Mouse (Mus musculus) forebrain, embryonic 16.5 days (tissue): ENCODE results near the gene Fam114a1. TPM values are rescaled to one million over a fixed set of nuclear protein-coding genes. Genes with fewer than 3 reads are reported as not detected.

Experiments used
- ATAC-seq: fragments of 200-750 bp; cut with Nextera tagmentation; 2 replicates; pipeline ENCODE4 v1.8.0; 2017; ENCODE audit warnings: mild to moderate bottlenecking, moderate library complexity
- H3K27ac ChIP-seq: fragments of 300-500 bp; sonication (generic); 2 replicates; pipeline ENCODE4 v1.5.1; 2014; ENCODE audit warnings: low read length, control low read depth
- H3K27me3 ChIP-seq: fragments of 300-500 bp; sonication (generic); replicated peaks from 2 replicates; pipeline ENCODE4 v1.6.1; 2014; ENCODE audit warnings: low read length; ENCODE audit not compliant: control insufficient read depth, insufficient read depth
- H3K36me3 ChIP-seq: fragments of 300-500 bp; sonication (generic); 2 replicates; pipeline ENCODE4 v1.6.1; 2014; ENCODE audit not compliant: control insufficient read depth, insufficient read depth
- H3K4me1 ChIP-seq: fragments of 300-500 bp; sonication (generic); replicated peaks from 2 replicates; pipeline ENCODE4 v1.6.1; 2014; ENCODE audit warnings: low read length; ENCODE audit not compliant: control insufficient read depth, insufficient read depth
- H3K4me2 ChIP-seq: fragments of 300-500 bp; sonication (generic); 2 replicates; pipeline ENCODE4 v1.6.1; 2014; ENCODE audit warnings: mild to moderate bottlenecking, low read length, control low read depth
- H3K4me3 ChIP-seq: fragments of 300-500 bp; sonication (generic); replicated peaks from 2 replicates; pipeline ENCODE4 v1.5.1; 2014; ENCODE audit warnings: mild to moderate bottlenecking, low read length, control low read depth
- H3K9ac ChIP-seq: fragments of 300-500 bp; sonication (generic); replicated peaks from 2 replicates; pipeline ENCODE4 v1.6.1; 2014; ENCODE audit warnings: low read depth, low read length, control low read depth
- H3K9me3 ChIP-seq: fragments of 300-500 bp; sonication (generic); 2 replicates; pipeline ENCODE4 v1.6.1; 2016; ENCODE audit warnings: low read length; ENCODE audit not compliant: control insufficient read depth
- WGBS: fragments of 180-500 bp; shearing (Covaris S2); extraction: QIAGEN DNeasy Blood & Tissue Kit; methylation state at CpG from one replicate; pipeline ENCODE4 v1.1.7; 2014; 5-methylcytosine and 5-hydroxymethylcytosine counted together
- polyA plus RNA-seq: library from polyadenylated mRNA; unstranded; fragments of >200 nt; fragmentation: Nextera tagmentation; extraction: Ambion mirVana; gene quantifications from 2 replicates; pipeline ENCODE4 v1.2.1, GENCODE M21; 2015

Gene Fam114a1
- polyA plus RNA-seq, 1 experiment from 2014 or later, result 6.7 TPM

GRCm38 (mm10) chr5:65068166-65068565, 98.3 kb downstream of the Fam114a1 start:
- 91% methylated on average over 6 of the region's 6 CpGs for WGBS
- ATAC-seq, result no peak
- H3K4me3 ChIP-seq, result no peak overlapping the region
- H3K9ac ChIP-seq, result no peak overlapping the region
- H3K4me1 ChIP-seq, result no peaks in the 10 kb centered on the region
- no peak overlapping the region for H3K4me2 ChIP-seq
- H3K27ac ChIP-seq, result no peak overlapping the region
- no peaks in the 10 kb centered on the region for H3K9me3 ChIP-seq
- H3K36me3 ChIP-seq, result no peaks in the 10 kb centered on the region
- H3K27me3 ChIP-seq, result no peaks in the 10 kb centered on the region

DNA sequence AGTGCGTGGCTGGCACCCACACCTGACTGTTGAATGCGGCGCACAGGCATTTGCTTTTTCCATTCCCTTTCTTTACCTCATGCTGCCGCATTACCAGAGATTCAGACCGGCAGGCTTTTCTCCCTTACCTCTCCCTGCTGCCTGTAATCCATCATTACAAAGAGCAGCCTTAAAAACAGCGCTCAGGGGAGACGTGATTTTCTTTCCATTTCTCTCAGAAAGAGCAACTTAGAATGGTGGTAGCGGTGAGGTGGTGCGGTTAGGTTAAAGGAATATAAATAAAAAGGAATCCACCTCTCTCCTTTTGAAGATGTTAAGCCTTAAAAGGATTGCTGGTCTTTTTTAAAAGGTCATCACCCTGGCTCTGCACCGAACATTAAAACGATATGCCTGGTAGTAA, 100.0 kb downstream of the Fam114a1 start:
- no peaks in the 10 kb centered on the region for H3K4me1 ChIP-seq
- no peak overlapping the region for H3K9ac ChIP-seq
- 55% methylated on average over 11 of the region's 11 CpGs for WGBS
- H3K27ac ChIP-seq, result no peak overlapping the region
- no peaks in the 10 kb centered on the region for H3K9me3 ChIP-seq
- ATAC-seq, result no peak
- no peaks in the 10 kb centered on the region for H3K36me3 ChIP-seq
- H3K27me3 ChIP-seq, result no peaks in the 10 kb centered on the region
- H3K4me2 ChIP-seq, result no peak overlapping the region
- no peak overlapping the region for H3K4me3 ChIP-seq

GRCm38 (mm10) chr5:65071689-65072118, 101.8 kb downstream of the Fam114a1 start:
- H3K9ac ChIP-seq, result no peak overlapping the region
- no peak overlapping the region for H3K27ac ChIP-seq
- H3K4me2 ChIP-seq, result no peak overlapping the region
- peak; percentile 47 for ATAC-seq
- H3K4me1 ChIP-seq, result no peaks in the 10 kb centered on the region
- WGBS, result under 1% methylated on average over 6 of the region's 6 CpGs
- H3K4me3 ChIP-seq, result no peak overlapping the region
- H3K27me3 ChIP-seq, result no peaks in the 10 kb centered on the region
- H3K36me3 ChIP-seq, result no peaks in the 10 kb centered on the region
- no peaks in the 10 kb centered on the region for H3K9me3 ChIP-seq

GRCm38 (mm10) chr5:65073247-65073646, 103.4 kb downstream of the Fam114a1 start:
- H3K27ac ChIP-seq, result no peak overlapping the region
- WGBS, result 77% methylated on average over 4 of the region's 4 CpGs
- H3K4me3 ChIP-seq, result no peak overlapping the region
- no peak overlapping the region for H3K4me2 ChIP-seq
- no peak overlapping the region for H3K9ac ChIP-seq
- no peaks in the 10 kb centered on the region for H3K4me1 ChIP-seq
- no peaks in the 10 kb centered on the region for H3K27me3 ChIP-seq
- H3K9me3 ChIP-seq, result no peaks in the 10 kb centered on the region
- H3K36me3 ChIP-seq, result no peaks in the 10 kb centered on the region
- ATAC-seq, result no peak

DNA sequence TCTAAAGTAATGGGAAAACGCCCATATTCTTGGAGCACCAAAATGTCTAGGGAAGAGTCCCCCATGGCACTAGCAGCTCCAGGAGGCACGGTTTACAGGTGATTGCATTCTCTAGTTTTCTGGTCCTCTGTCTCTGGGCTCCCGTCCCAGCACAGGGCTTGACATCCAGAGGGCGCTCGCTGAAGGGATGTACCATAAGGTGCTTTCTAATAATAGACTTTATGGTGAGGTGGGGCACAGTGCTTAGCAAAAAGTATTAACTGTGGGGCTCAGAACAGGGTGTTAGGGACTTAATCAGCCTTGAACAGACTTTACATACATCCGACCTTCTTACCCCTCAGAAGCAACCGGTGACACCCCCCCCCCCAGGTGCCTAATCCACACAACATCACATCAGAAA, 104.8 kb downstream of the Fam114a1 start:
- no peaks in the 10 kb centered on the region for H3K27me3 ChIP-seq
- H3K27ac ChIP-seq, result no peak overlapping the region
- ATAC-seq, result no peak
- no peak overlapping the region for H3K4me3 ChIP-seq
- no peaks in the 10 kb centered on the region for H3K9me3 ChIP-seq
- no peak overlapping the region for H3K4me2 ChIP-seq
- H3K4me1 ChIP-seq, result no peaks in the 10 kb centered on the region
- 62% methylated on average over 7 of the region's 7 CpGs for WGBS
- no peaks in the 10 kb centered on the region for H3K36me3 ChIP-seq
- H3K9ac ChIP-seq, result no peak overlapping the region

DNA sequence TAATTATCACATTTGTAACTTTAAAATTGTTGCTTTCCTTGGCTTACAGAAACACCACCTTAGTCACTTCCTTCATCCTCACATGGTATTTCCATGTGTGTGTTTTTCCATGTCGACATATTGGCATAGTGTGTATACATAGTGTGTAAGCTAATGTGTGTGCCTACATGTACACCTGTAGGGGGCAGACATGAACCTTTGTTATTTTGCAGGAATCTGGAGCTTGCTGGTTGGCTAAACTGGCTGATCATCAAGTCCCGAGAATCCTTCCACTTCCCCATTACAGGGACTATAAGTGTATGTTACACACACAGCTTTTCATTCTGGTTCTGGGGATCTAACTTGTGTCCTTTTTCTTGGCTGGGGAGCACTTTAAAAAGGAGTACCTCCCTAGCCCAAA, 106.2 kb downstream of the Fam114a1 start:
- no peaks in the 10 kb centered on the region for H3K36me3 ChIP-seq
- no peak overlapping the region for H3K4me3 ChIP-seq
- H3K27ac ChIP-seq, result no peak overlapping the region
- H3K27me3 ChIP-seq, result no peaks in the 10 kb centered on the region
- H3K9me3 ChIP-seq, result no peaks in the 10 kb centered on the region
- H3K9ac ChIP-seq, result no peak overlapping the region
- no peak overlapping the region for H3K4me2 ChIP-seq
- 78% methylated on average over 2 of the region's 2 CpGs for WGBS
- no peaks in the 10 kb centered on the region for H3K4me1 ChIP-seq
- no peak for ATAC-seq

DNA sequence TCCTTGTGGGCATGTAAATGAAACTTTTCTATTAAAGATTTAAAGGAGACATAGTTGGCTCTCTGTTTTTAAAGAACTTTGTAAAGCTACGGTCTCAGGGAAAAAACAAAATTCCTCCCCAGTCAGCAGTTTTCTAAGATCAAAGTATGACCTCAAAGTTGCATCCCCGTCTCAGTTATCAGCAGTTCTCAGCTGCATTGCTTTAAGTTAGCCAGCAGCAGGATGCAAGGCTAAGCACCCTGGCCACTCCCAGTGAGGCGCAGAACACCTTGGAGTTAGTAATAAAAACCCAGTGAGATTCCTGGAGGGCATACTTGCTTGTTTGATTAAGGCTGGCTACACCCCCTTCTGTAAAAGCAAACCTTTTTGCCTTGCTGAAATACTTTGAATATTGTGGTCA, 106.9 kb downstream of the Fam114a1 start:
- ATAC-seq, result no peak
- Histone ChIP-seq H3K9ac (no peak overlapping the region), H3K9me3 (no peaks in the 10 kb centered on the region), H3K27ac (no peak overlapping the region), H3K36me3 (no peaks in the 10 kb centered on the region), H3K4me2 (no peak overlapping the region), H3K4me3 (no peak overlapping the region), H3K27me3 (no peaks in the 10 kb centered on the region), H3K4me1 (no peaks in the 10 kb centered on the region)
- 62% methylated on average over 3 of the region's 3 CpGs for WGBS

GRCm38 (mm10) chr5:65078081-65078480, 108.2 kb downstream of the Fam114a1 start:
- 96% methylated on average over 4 of the region's 4 CpGs for WGBS
- Histone ChIP-seq H3K4me2 (no peak overlapping the region), H3K36me3 (no peaks in the 10 kb centered on the region), H3K4me1 (no peaks in the 10 kb centered on the region), H3K27ac (no peak overlapping the region), H3K27me3 (no peaks in the 10 kb centered on the region), H3K4me3 (no peak overlapping the region), H3K9me3 (no peaks in the 10 kb centered on the region), H3K9ac (no peak overlapping the region)
- ATAC-seq, result no peak

DNA sequence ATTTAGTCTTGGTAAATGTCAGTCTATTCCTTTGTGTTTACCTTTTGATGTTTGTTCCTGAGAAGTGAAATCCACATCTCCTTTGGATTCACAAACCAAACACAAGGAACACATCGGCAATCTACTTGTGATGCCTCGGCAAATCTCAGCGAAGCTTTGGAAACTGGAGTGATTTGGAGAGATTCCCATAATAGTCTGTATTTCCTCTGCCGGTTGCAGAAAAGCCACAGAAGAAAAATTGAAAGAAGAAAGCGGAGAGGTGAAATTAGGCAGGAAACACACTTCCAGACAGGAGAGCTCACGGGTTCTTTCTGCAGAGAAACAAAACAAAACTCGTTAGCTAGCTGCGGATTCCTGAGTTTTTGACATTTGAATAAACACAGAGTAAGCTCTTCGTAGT, 110.0 kb downstream of the Fam114a1 start:
- peak overlapping the region; percentile 10; the same call in 1 of the 2 replicates for H3K9ac ChIP-seq
- no peak for ATAC-seq
- H3K4me1 ChIP-seq, result no peaks in the 10 kb centered on the region
- no peaks in the 10 kb centered on the region for H3K9me3 ChIP-seq
- no peaks in the 10 kb centered on the region for H3K27me3 ChIP-seq
- peak overlapping the region; percentile 30 for H3K4me3 ChIP-seq
- H3K36me3 ChIP-seq, result no peaks in the 10 kb centered on the region
- H3K4me2 ChIP-seq, result peak overlapping the region; percentile 15
- WGBS, result 31% methylated on average over 9 of the region's 9 CpGs
- no peak overlapping the region for H3K27ac ChIP-seq

DNA sequence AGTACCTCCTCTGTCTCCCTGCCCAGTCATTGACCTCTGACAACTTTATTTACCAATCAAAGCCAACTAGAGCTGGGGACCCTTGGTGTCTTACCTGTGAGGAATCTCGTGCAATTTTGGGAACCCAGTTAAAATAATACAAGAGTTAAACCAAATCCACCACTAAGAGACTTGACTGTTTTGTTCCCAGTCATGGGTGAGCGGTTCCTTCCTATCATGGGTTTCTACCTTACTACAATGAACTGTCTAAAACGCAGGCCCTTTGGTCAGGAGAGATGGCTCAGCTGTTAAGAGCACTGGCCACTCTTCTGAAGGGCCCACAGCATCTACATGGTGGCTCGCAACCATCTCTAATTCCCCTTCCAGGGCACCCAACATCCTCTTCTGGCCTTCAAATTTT, 112.0 kb downstream of the Fam114a1 start:
- Histone ChIP-seq H3K4me1 (no peaks in the 10 kb centered on the region), H3K4me2 (no peak overlapping the region), H3K36me3 (no peaks in the 10 kb centered on the region), H3K27ac (no peak overlapping the region), H3K9me3 (no peaks in the 10 kb centered on the region), H3K9ac (no peak overlapping the region), H3K27me3 (no peaks in the 10 kb centered on the region), H3K4me3 (no peak overlapping the region)
- ATAC-seq, result no peak
- WGBS, result 82% methylated on average over 4 of the region's 4 CpGs
